Mouse (Mus musculus) erythroblast, embryonic 14.5 days (primary cell): ENCODE results near the gene Atp5f1.

Experiments
- GATA1 ChIP-seq: IDR thresholded peaks from 2 replicates; pipeline ENCODE4 v1.6.1; 2012; ENCODE audit warnings: low read length, inconsistent platforms, mixed read lengths
- TAL1 ChIP-seq: IDR thresholded peaks from 3 replicates; pipeline ENCODE4 v1.6.1; 2012; ENCODE audit warnings: low read length, inconsistent platforms, mixed read lengths

- TF ChIP-seq GATA1 (no peak), TAL1 (no peak)
These were observed 26.0 kb downstream of the Atp5f1 start for GRCm38 (mm10) chr3:105933926-105934325.
